Mouse (Mus musculus) ES-Bruce4 (cell line): Measurements from ENCODE around the gene Klf9. TPM values are rescaled to one million over a fixed set of nuclear protein-coding genes. Genes with fewer than 3 reads are reported as not detected.

Experiments used
- H3K27ac ChIP-seq: 2 replicates; pipeline ENCODE4 v1.5.1; 2012; ENCODE audit warnings: low read length, inconsistent platforms; ENCODE audit not compliant: insufficient read depth
- H3K27me3 ChIP-seq: 2 replicates; pipeline ENCODE4 v1.6.1; 2012; ENCODE audit warnings: mild to moderate bottlenecking, low read length, inconsistent platforms; ENCODE audit not compliant: control insufficient read depth, poor library complexity, insufficient read depth, severe bottlenecking
- H3K36me3 ChIP-seq: 2 replicates; pipeline ENCODE4 v1.6.1; 2012; ENCODE audit warnings: inconsistent platforms, mild to moderate bottlenecking, low read length, moderate library complexity; ENCODE audit not compliant: control insufficient read depth, poor library complexity, insufficient read depth, severe bottlenecking
- H3K4me1 ChIP-seq: one replicate; pipeline ENCODE4 v1.8.1; 2011; ENCODE audit warnings: low read length; ENCODE audit not compliant: control insufficient read depth, insufficient read depth
- H3K4me3 ChIP-seq: 2 replicates; pipeline ENCODE4 v1.5.1; 2011; ENCODE audit warnings: low read depth, mild to moderate bottlenecking, low read length
- H3K9ac ChIP-seq: 2 replicates; pipeline ENCODE4 v1.6.1; 2012; ENCODE audit warnings: low read depth, mild to moderate bottlenecking, inconsistent platforms; ENCODE audit not compliant: poor library complexity, severe bottlenecking
- H3K9me3 ChIP-seq: replicated peaks from 2 replicates; pipeline ENCODE4 v1.6.1; 2012; ENCODE audit warnings: mild to moderate bottlenecking, low read length, inconsistent platforms; ENCODE audit not compliant: control insufficient read depth, poor library complexity, insufficient read depth, severe bottlenecking
- CTCF ChIP-seq: IDR thresholded peaks from one replicate; pipeline ENCODE4 v1.8.1; 2011; ENCODE audit warnings: low read depth, low read length
- EP300 ChIP-seq: IDR thresholded peaks from 2 replicates; pipeline ENCODE4 v1.6.1; 2011; ENCODE audit warnings: low read depth, low read length; ENCODE audit not compliant: insufficient read depth
- POLR2A ChIP-seq: IDR thresholded peaks from one replicate; pipeline ENCODE4 v1.8.1; 2011; ENCODE audit warnings: low read length; ENCODE audit not compliant: insufficient read depth
- polyA plus RNA-seq: library from polyadenylated mRNA; stranded (reverse); fragments of >200 nt; gene quantifications from 2 replicates; pipeline ENCODE4 v1.2.4, GENCODE M21; 2011; ENCODE audit warnings: low read depth; ENCODE audit not compliant: missing spikeins, insufficient read depth, insufficient read length

Gene Klf9
- polyA plus RNA-seq, 1 experiment, result 77.1 TPM

DNA sequence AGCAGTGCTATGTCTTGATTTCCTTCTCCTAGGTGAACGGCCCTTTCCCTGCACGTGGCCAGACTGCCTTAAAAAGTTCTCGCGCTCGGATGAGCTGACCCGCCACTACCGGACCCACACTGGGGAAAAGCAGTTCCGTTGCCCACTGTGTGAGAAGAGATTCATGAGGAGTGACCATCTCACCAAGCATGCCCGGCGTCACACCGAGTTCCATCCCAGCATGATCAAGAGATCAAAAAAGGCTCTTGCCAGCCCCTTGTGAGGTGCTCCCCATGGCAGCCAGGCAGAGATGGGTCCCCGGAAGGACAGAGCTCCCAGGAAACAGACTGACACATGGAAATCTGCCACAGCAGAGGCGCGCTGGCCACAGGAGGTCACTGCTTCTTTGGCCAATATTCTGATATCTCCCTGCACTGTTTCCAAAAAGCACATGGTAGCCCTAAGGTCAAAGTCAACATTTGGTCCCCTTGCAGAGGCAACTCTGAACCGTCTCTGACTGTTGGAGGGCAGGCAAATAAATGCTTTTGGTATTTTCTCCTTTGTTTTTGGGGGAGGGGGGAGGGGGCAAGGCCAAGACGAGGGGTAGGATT lies 23.7 kb downstream of the Klf9 start:
- Histone ChIP-seq H3K27me3 (no peaks in the 10 kb centered on the region), H3K9ac (no peak overlapping the region), H3K9me3 (no peaks in the 10 kb centered on the region), H3K4me3 (no peak overlapping the region), H3K4me1 (peaks cover 7% of the 10 kb centered on the region), H3K27ac (no peak overlapping the region), H3K36me3 (peaks cover 36% of the 10 kb centered on the region)
- TF ChIP-seq EP300 (no peak), CTCF (no peak), POLR2A (no peak)

GRCm38 (mm10) chr19:23166550-23167284 lies 25.7 kb downstream of the Klf9 start:
- Histone ChIP-seq H3K27me3 (no peaks in the 10 kb centered on the region), H3K4me3 (no peak overlapping the region), H3K9ac (no peak overlapping the region), H3K27ac (0 out of 2 replicates have a peak overlapping the region, but pooled peaks have one; percentile 67), H3K4me1 (peaks cover 5% of the 10 kb centered on the region), H3K36me3 (peaks cover 31% of the 10 kb centered on the region), H3K9me3 (no peaks in the 10 kb centered on the region)
- no peak for TF ChIP-seq POLR2A
- no peak for TF ChIP-seq EP300
- no peak for TF ChIP-seq CTCF

- H3K27me3 ChIP-seq, result no peaks in the 10 kb centered on the region
- no peaks in the 10 kb centered on the region; the same call in 1 of the 2 replicates for H3K9me3 ChIP-seq
- no peak overlapping the region for H3K9ac ChIP-seq
- no peak overlapping the region for H3K4me3 ChIP-seq
- peak overlapping the region; percentile 73 for H3K27ac ChIP-seq
- TF ChIP-seq CTCF, result no peak
- TF ChIP-seq POLR2A, result no peak
- TF ChIP-seq EP300, result no peak
- H3K4me1 ChIP-seq, result no peaks in the 10 kb centered on the region
- peaks cover 23% of the 10 kb centered on the region for H3K36me3 ChIP-seq
Measured at GRCm38 (mm10) chr19:23168899-23169658, 28.1 kb downstream of the Klf9 start.

GRCm38 (mm10) chr19:23169659-23170050 lies 28.6 kb downstream of the Klf9 start:
- TF ChIP-seq POLR2A (no peak), CTCF (no peak), EP300 (no peak)
- H3K9ac ChIP-seq, result no peak overlapping the region

GRCm38 (mm10) chr19:23170476-23170875 lies 29.4 kb downstream of the Klf9 start:
- no peaks in the 10 kb centered on the region for H3K27me3 ChIP-seq
- no peak overlapping the region for H3K9ac ChIP-seq
- no peak overlapping the region for H3K27ac ChIP-seq
- H3K4me1 ChIP-seq, result peaks cover 2% of the 10 kb centered on the region
- TF ChIP-seq CTCF (no peak), EP300 (no peak), POLR2A (no peak)
- H3K4me3 ChIP-seq, result no peak overlapping the region
- no peaks in the 10 kb centered on the region; the same call in 1 of the 2 replicates for H3K9me3 ChIP-seq
- H3K36me3 ChIP-seq, result peaks cover 10% of the 10 kb centered on the region

More at GRCm38 (mm10) chr19:23169659-23170050, 28.6 kb downstream of the Klf9 start:
- Histone ChIP-seq H3K4me1 (no peaks in the 10 kb centered on the region), H3K36me3 (peaks cover 18% of the 10 kb centered on the region), H3K27me3 (no peaks in the 10 kb centered on the region), H3K27ac (peak overlapping the region; percentile 73), H3K9me3 (no peaks in the 10 kb centered on the region; the same call in 1 of the 2 replicates), H3K4me3 (no peak overlapping the region)

GRCm38 (mm10) chr19:23171136-23171535 lies 30.1 kb downstream of the Klf9 start:
- no peak overlapping the region for H3K27ac ChIP-seq
- H3K36me3 ChIP-seq, result peaks cover 4% of the 10 kb centered on the region
- H3K4me3 ChIP-seq, result no peak overlapping the region
- H3K9ac ChIP-seq, result no peak overlapping the region
- no peaks in the 10 kb centered on the region; the same call in 1 of the 2 replicates for H3K9me3 ChIP-seq
- TF ChIP-seq POLR2A (no peak), CTCF (no peak), EP300 (no peak)
- H3K4me1 ChIP-seq, result peaks cover 2% of the 10 kb centered on the region
- H3K27me3 ChIP-seq, result no peaks in the 10 kb centered on the region
